9 mouse cellular contexts compared by ENCODE assay signal in genomic region chr1:131548494-131549365, GRCm38 (mm10). TPM values are rescaled to one million over a fixed set of nuclear protein-coding genes. Genes with fewer than 3 reads are reported as not detected.
DNase-seq lines count a peak whose midpoint lies in the region; ATAC-seq and TF ChIP-seq lines count a peak whose summit lies in the region.
"Had no signal": no experiment of that assay in that cellular context is flagged by ENCODE, and none has a peak within 500 bp of the region (broad histone marks: within the 10 kb centered on the region; RNA-seq: fewer than 3 reads in every experiment).

No protein-coding gene starts in this region.

- H3K9me3 ChIP-seq in liver, embryonic 14.5 days (ENCODE audit: control insufficient read depth, low read length): no peaks in the 10 kb centered on the region
- H3K9me3 ChIP-seq in liver, embryonic 12.5 days (replicated peaks): no peaks in the 10 kb centered on the region
- no peaks in the 10 kb centered on the region for H3K9me3 ChIP-seq in midbrain, embryonic 14.5 days (ENCODE audit: control insufficient read depth, low read length)

- no peaks in the 10 kb centered on the region for H3K4me1 ChIP-seq in liver, embryonic 14.5 days (replicated peaks; ENCODE audit: control insufficient read depth in 2 of 2, insufficient read depth in 2 of 2, low read length in 1 of 2)
- H3K4me1 ChIP-seq in liver, embryonic 12.5 days: no peaks in the 10 kb centered on the region
- 0 out of 2 replicates have a peak, but pooled peaks cover 2% of the 10 kb centered on the region for H3K4me1 ChIP-seq in midbrain, embryonic 14.5 days (ENCODE audit: control insufficient read depth, insufficient read depth, low read length)

- H3K27me3 ChIP-seq in liver, embryonic 14.5 days (ENCODE audit: control insufficient read depth, insufficient read depth, low read length): no peaks in the 10 kb centered on the region
- no peaks in the 10 kb centered on the region for H3K27me3 ChIP-seq in liver, embryonic 12.5 days (replicated peaks)
- no peaks in the 10 kb centered on the region for H3K27me3 ChIP-seq in midbrain, embryonic 14.5 days (ENCODE audit: control insufficient read depth, insufficient read depth, low read length)

- WGBS in liver, embryonic 14.5 days (ENCODE audit: insufficient replicate concordance): 47% methylated on average over 8 of the region's 8 CpGs
- WGBS in liver, embryonic 12.5 days (ENCODE audit: insufficient replicate concordance): 48% methylated on average over 8 of the region's 8 CpGs
- WGBS in midbrain, embryonic 14.5 days: 26% methylated on average over 8 of the region's 8 CpGs

- H3K9ac ChIP-seq in liver, embryonic 14.5 days (replicated peaks): no peak overlapping the region
- no peak overlapping the region for H3K9ac ChIP-seq in liver, embryonic 12.5 days
- no peak overlapping the region for H3K9ac ChIP-seq in midbrain, embryonic 14.5 days (replicated peaks; ENCODE audit: low read length)

- H3K36me3 ChIP-seq in liver, embryonic 14.5 days (replicated peaks; ENCODE audit: control insufficient read depth, insufficient read depth, low read depth): no peaks in the 10 kb centered on the region
- no peaks in the 10 kb centered on the region for H3K36me3 ChIP-seq in liver, embryonic 12.5 days
- no peaks in the 10 kb centered on the region for H3K36me3 ChIP-seq in midbrain, embryonic 14.5 days (ENCODE audit: control insufficient read depth, insufficient read depth, low read length)

- H3K4me2 ChIP-seq in liver, embryonic 14.5 days (ENCODE audit: low read depth): no peak overlapping the region
- H3K4me2 ChIP-seq in liver, embryonic 12.5 days: no peak overlapping the region
- no peak overlapping the region for H3K4me2 ChIP-seq in midbrain, embryonic 14.5 days (ENCODE audit: low read length)

- peak; percentile 31; the same call in 1 of the 2 replicates for TF ChIP-seq CTCF in liver, embryonic 14.5 days (IDR thresholded peaks at IDR 0.05; ENCODE audit: low read depth)

- H3K4me3 ChIP-seq in liver, embryonic 14.5 days (ENCODE audit: insufficient read depth in 1 of 2, low read depth in 2 of 2, low read length in 2 of 2): no peak overlapping the region
- H3K4me3 ChIP-seq in liver, embryonic 12.5 days: no peak overlapping the region
- H3K4me3 ChIP-seq in midbrain, embryonic 14.5 days (replicated peaks; ENCODE audit: low read depth, low read length): no peak overlapping the region

- TF ChIP-seq EP300 in liver, embryonic 14.5 days (IDR thresholded peaks at IDR 0.05; ENCODE audit: low read depth): no peak

- no peak overlapping the region for H3K27ac ChIP-seq in liver, embryonic 14.5 days
- no peak overlapping the region for H3K27ac ChIP-seq in liver, embryonic 12.5 days
- H3K27ac ChIP-seq in midbrain, embryonic 14.5 days (replicated peaks; ENCODE audit: low read depth, low read length): no peak overlapping the region
- H3K27ac ChIP-seq: macrophage had no signal

- ATAC-seq in CD4-positive, CD25-positive, alpha-beta regulatory T cell, adult 4 months: no peak
- ATAC-seq in liver, embryonic 14.5 days (ENCODE audit: insufficient read depth): no peak
- ATAC-seq in liver, embryonic 12.5 days: no peak
- no peak for ATAC-seq in midbrain, embryonic 14.5 days (ENCODE audit: low FRiP score, low TSS enrichment)
- no peak for ATAC-seq in megakaryocyte, adult 5-6 weeks (ENCODE audit: poor library complexity, severe bottlenecking)

- peak; percentile 11 for DNase-seq in CD4-positive, CD25-positive, alpha-beta regulatory T cell, adult 2 months (ENCODE audit: low read depth, low spot score)
- DNase-seq in liver, embryonic 14.5 days (ENCODE audit: low read depth in 3 of 3, low spot score in 3 of 3): no peak
- peak; percentile 53 to 76 for DNase-seq in frontal cortex, adult 2 months (ENCODE audit: extremely low spot score in 1 of 2, low spot score in 1 of 2)
- DNase-seq in layer of hippocampus, adult 8-10 months (ENCODE audit: low spot score in 2 of 2): peak; percentile 31 to 47
- peak; percentile 70 for DNase-seq in midbrain, embryonic 14.5 days

RNA-seq across cellular contexts. Expression of gene Fam72a, which starts 21.0 kb away (rescaled TPM):
- polyA plus RNA-seq in CD4-positive, CD25-positive, alpha-beta regulatory T cell, adult 4 months (2017; shearing (Covaris generic)): under 1 TPM; 0.24 to 0.73 TPM
- polyA plus RNA-seq in liver, embryonic 14.5 days (2012; rRNA removed): 1.1 and 1.3 TPM in 2 replicates
- polyA plus RNA-seq in liver, embryonic 14.5 days (2014; fragmentation: Nextera tagmentation; extraction: Ambion mirVana): 1.3 and 1.7 TPM in 2 replicates
- 3.4 and 3.7 TPM in 2 replicates for polyA plus RNA-seq in liver, embryonic 12.5 days (2016; fragmentation: Nextera tagmentation; extraction: Ambion mirVana)
- polyA plus RNA-seq in frontal cortex, adult 2 months (2012; rRNA removed): 0.90 TPM in 2 replicates
- 1 to 10 TPM in 3 of 4 experiments, under 1 TPM in 1; 0.78 to 2.0 (median 1.4) TPM for total RNA-seq in layer of hippocampus, adult 8-10 months (2022)
- 1.4 and 1.8 TPM in 2 replicates for polyA plus RNA-seq in midbrain, embryonic 14.5 days (2014; fragmentation: Nextera tagmentation; extraction: Ambion mirVana)
- total RNA-seq in megakaryocyte, adult 5-6 weeks (2015): 6.6 and 7.0 TPM in 2 replicates
- total RNA-seq in megakaryocyte, adult 5-6 weeks (2017): 2.8 and 5.2 TPM in 2 replicates

RNA-seq across cellular contexts. Expression of gene Srgap2, which starts 21.6 kb away (rescaled TPM):
- polyA plus RNA-seq in CD4-positive, CD25-positive, alpha-beta regulatory T cell, adult 4 months (2017; shearing (Covaris generic)): 10 to 100 TPM; 25.0 to 31.5 TPM
- polyA plus RNA-seq in liver, embryonic 14.5 days (2012; rRNA removed): 4.4 and 4.9 TPM in 2 replicates
- 3.9 and 4.9 TPM in 2 replicates for polyA plus RNA-seq in liver, embryonic 14.5 days (2014; fragmentation: Nextera tagmentation; extraction: Ambion mirVana)
- polyA plus RNA-seq in liver, embryonic 12.5 days (2016; fragmentation: Nextera tagmentation; extraction: Ambion mirVana): 5.8 and 7.8 TPM in 2 replicates
- 42.7 and 48.4 TPM in 2 replicates for polyA plus RNA-seq in frontal cortex, adult 2 months (2012; rRNA removed)
- total RNA-seq in layer of hippocampus, adult 8-10 months (2022): 10 to 100 TPM; 79.8 to 92.2 (median 84.9) TPM
- polyA plus RNA-seq in midbrain, embryonic 14.5 days (2014; fragmentation: Nextera tagmentation; extraction: Ambion mirVana): 28.6 and 30.8 TPM in 2 replicates
- 57.5 and 67.8 TPM in 2 replicates for total RNA-seq in megakaryocyte, adult 5-6 weeks (2015)
- total RNA-seq in megakaryocyte, adult 5-6 weeks (2017): 25.7 and 43.9 TPM in 2 replicates

RNA-seq across cellular contexts. Expression of gene Avpr1b, which starts 50.3 kb away (rescaled TPM):
- not detected for polyA plus RNA-seq in CD4-positive, CD25-positive, alpha-beta regulatory T cell, adult 4 months (2017; shearing (Covaris generic))
- not detected in 2 replicates for polyA plus RNA-seq in liver, embryonic 14.5 days (2012; rRNA removed)
- not detected in 2 replicates for polyA plus RNA-seq in liver, embryonic 14.5 days (2014; fragmentation: Nextera tagmentation; extraction: Ambion mirVana)
- polyA plus RNA-seq in liver, embryonic 12.5 days (2016; fragmentation: Nextera tagmentation; extraction: Ambion mirVana): not detected in 2 replicates
- not detected in 2 replicates for polyA plus RNA-seq in frontal cortex, adult 2 months (2012; rRNA removed)
- under 1 TPM; 0.27 to 0.49 (median 0.40) TPM for total RNA-seq in layer of hippocampus, adult 8-10 months (2022)
- not detected in 2 replicates for polyA plus RNA-seq in midbrain, embryonic 14.5 days (2014; fragmentation: Nextera tagmentation; extraction: Ambion mirVana)
- not detected in 2 replicates for total RNA-seq in megakaryocyte, adult 5-6 weeks (2015)
- total RNA-seq in megakaryocyte, adult 5-6 weeks (2017): not detected in 2 replicates
- polyA plus RNA-seq: macrophage had no signal

Comparison
In these comparisons a context has a peak if more than half of its experiments do, and no peak if none do; other contexts are left out.
1. DNase-seq: peak in CD4-positive, CD25-positive, alpha-beta regulatory T cell, adult 2 months (single experiment), frontal cortex, adult 2 months (2 of 2), layer of hippocampus, adult 8-10 months (2 of 2) and midbrain, embryonic 14.5 days (single experiment); none in liver, embryonic 14.5 days (0 of 3).